Mouse (Mus musculus) hindbrain, embryonic 15.5 days (tissue): ENCODE results near the gene Btbd35f10. TPM values are rescaled to one million over a fixed set of nuclear protein-coding genes. Genes with fewer than 3 reads are reported as not detected.
"Not testable (repeated sequence)": the region's sequence is repeated elsewhere in the genome, so short reads cannot be mapped to it uniquely, and the experiment has no call there.

Source experiments
- ATAC-seq: fragments of 200-750 bp; cut with Nextera tagmentation; 2 replicates; pipeline ENCODE4 v1.8.0; 2017; ENCODE audit warnings: low read depth, moderate number of reproducible peaks, moderate TSS enrichment; ENCODE audit not compliant: low FRiP score
- H3K27ac ChIP-seq: fragments of 300-500 bp; sonication (generic); replicated peaks from 2 replicates; pipeline ENCODE4 v1.5.1; 2015; ENCODE audit warnings: mild to moderate bottlenecking, inconsistent platforms
- H3K27me3 ChIP-seq: fragments of 300-500 bp; sonication (generic); 2 replicates; pipeline ENCODE4 v1.6.1; 2015; ENCODE audit warnings: control low read depth, inconsistent platforms
- H3K36me3 ChIP-seq: fragments of 300-500 bp; sonication (generic); 2 replicates; pipeline ENCODE4 v1.6.1; 2015; ENCODE audit warnings: control low read depth, inconsistent platforms
- H3K4me1 ChIP-seq: fragments of 300-500 bp; sonication (generic); replicated peaks from 2 replicates; pipeline ENCODE4 v1.6.1; 2015; ENCODE audit warnings: control low read depth, inconsistent platforms
- H3K4me2 ChIP-seq: fragments of 300-500 bp; sonication (generic); 2 replicates; pipeline ENCODE4 v1.6.1; 2015; ENCODE audit warnings: moderate library complexity, mild to moderate bottlenecking, inconsistent platforms
- H3K4me3 ChIP-seq: fragments of 300-500 bp; sonication (generic); 2 replicates; pipeline ENCODE4 v1.5.1; 2015; ENCODE audit warnings: mild to moderate bottlenecking, inconsistent platforms
- H3K9ac ChIP-seq: fragments of 300-500 bp; sonication (generic); 2 replicates; pipeline ENCODE4 v1.6.1; 2015; ENCODE audit warnings: inconsistent platforms
- H3K9me3 ChIP-seq: fragments of 300-500 bp; sonication (generic); 2 replicates; pipeline ENCODE4 v1.6.1; 2016; ENCODE audit warnings: control low read depth, inconsistent platforms
- WGBS: fragments of 180-500 bp; shearing (Covaris S2); methylation state at CpG from one replicate; pipeline ENCODE4 v1.1.7; 2015; 5-methylcytosine and 5-hydroxymethylcytosine counted together
- polyA plus RNA-seq: library from polyadenylated mRNA; unstranded; fragments of >200 nt; fragmentation: Nextera tagmentation; extraction: Ambion mirVana; gene quantifications from 2 replicates; pipeline ENCODE4 v1.2.1, GENCODE M21; 2015

Btbd35f10 gene
- polyA plus RNA-seq, result not detected in 2 replicates

DNA sequence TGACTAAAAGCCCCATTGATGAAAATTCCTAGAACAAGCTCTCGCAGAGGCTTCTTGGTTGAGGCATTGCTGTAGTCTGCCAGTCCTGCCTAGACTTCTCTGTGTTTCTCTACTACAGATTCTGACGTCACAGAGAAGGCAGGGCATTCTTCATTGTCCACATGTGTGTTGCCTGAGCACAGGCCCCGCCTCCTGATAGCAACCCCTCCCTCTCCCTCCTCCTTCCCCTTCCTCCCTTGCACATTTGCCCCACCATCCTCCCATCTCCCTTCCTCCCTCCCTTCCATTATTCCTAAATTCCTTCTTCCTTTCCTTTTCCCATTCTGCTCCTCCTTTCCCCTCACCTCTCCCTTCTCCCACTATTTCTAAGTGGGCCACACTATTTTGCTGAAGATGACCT lies at the start of gene Btbd35f10:
Gene Btbd35f10, minus strand, starts transcription at position 101 of the 400 bp plus-strand sequence.
- no CpG with 5 or more reads among the region's 3 CpGs for WGBS
- H3K4me1 ChIP-seq, H3K9me3 ChIP-seq, H3K27me3 ChIP-seq, ATAC-seq, H3K4me2 ChIP-seq, H3K27ac ChIP-seq, H3K4me3 ChIP-seq, H3K9ac ChIP-seq, H3K36me3 ChIP-seq: not testable (repeated sequence)

Other genes starting within 250 kb of the Btbd35f10 start
- gene Btbd35f18, start 52.7 kb downstream of the Btbd35f10 start, polyA plus RNA-seq, result not detected in 2 replicates
- gene Btbd35f16, start 204.1 kb upstream of the Btbd35f10 start, polyA plus RNA-seq, result not detected in 2 replicates